Comparison of ENCODE assay signal across 9 mouse cellular contexts in genomic region chr17:36060829-36061228, GRCm38 (mm10). TPM values are rescaled to one million over a fixed set of nuclear protein-coding genes. Genes with fewer than 3 reads are reported as not detected.
DNase-seq lines count a peak whose midpoint lies in the region; ATAC-seq and TF ChIP-seq lines count a peak whose summit lies in the region.
"Had no signal": no experiment of that assay in that cellular context is flagged by ENCODE, and none has a peak within 500 bp of the region (broad histone marks: within the 10 kb centered on the region; RNA-seq: fewer than 3 reads in every experiment).

No protein-coding gene starts in this region.

- WGBS in lung, embryonic 14.5 days: 27% methylated on average over 2 of the region's 2 CpGs

- H3K27me3 ChIP-seq in lung, embryonic 14.5 days (ENCODE audit: insufficient read depth, low read length): no peaks in the 10 kb centered on the region
- H3K27me3 ChIP-seq: limb, embryonic 12.5 days had no signal

- H3K4me2 ChIP-seq in lung, embryonic 14.5 days: no peak overlapping the region
- H3K4me2 ChIP-seq: limb, embryonic 12.5 days had no signal

- no peaks in the 10 kb centered on the region for H3K4me1 ChIP-seq in lung, embryonic 14.5 days (ENCODE audit: insufficient read depth)
- H3K4me1 ChIP-seq: limb, embryonic 12.5 days had no signal

- H3K4me3 ChIP-seq in lung, embryonic 14.5 days (ENCODE audit: low read depth, low read length): no peak overlapping the region
- H3K4me3 ChIP-seq: limb, embryonic 12.5 days had no signal

- H3K9me3 ChIP-seq in lung, embryonic 14.5 days (ENCODE audit: low read depth, low read length): no peaks in the 10 kb centered on the region
- H3K9me3 ChIP-seq: limb, embryonic 12.5 days had no signal

- H3K27ac ChIP-seq in lung, embryonic 14.5 days (ENCODE audit: low read depth): no peak overlapping the region
- H3K27ac ChIP-seq: limb, embryonic 12.5 days had no signal

- H3K9ac ChIP-seq in lung, embryonic 14.5 days: no peak overlapping the region
- H3K9ac ChIP-seq: limb, embryonic 12.5 days had no signal

- ATAC-seq in lung, embryonic 14.5 days (ENCODE audit: insufficient read depth): no peak

- peak; percentile 78 for TF ChIP-seq CTCF in lung, embryonic 14.5 days (IDR thresholded peaks at IDR 0.05; ENCODE audit: low read depth)

- peak; percentile 92 to 93 for DNase-seq in B cell, adult 2 months
- peak; percentile 74 for DNase-seq in MN1 (ENCODE audit: low spot score)
- peak; percentile 65 for DNase-seq in cerebellum, adult 9-10 months
- DNase-seq in gastrocnemius, postnatal 10 days: peak; percentile 91
- peak; percentile 90 to 98 for DNase-seq in kidney, postnatal 36 days
- peak; percentile 92 for DNase-seq in lung, embryonic 14.5 days
- peak; percentile 90 to 93 for DNase-seq in right cerebral cortex, adult 2 months (ENCODE audit: low spot score in 2 of 2)
- DNase-seq in urinary bladder, postnatal 10 days (ENCODE audit: low spot score): peak; percentile 67

- H3K36me3 ChIP-seq in lung, embryonic 14.5 days (ENCODE audit: insufficient read depth): no peaks in the 10 kb centered on the region
- H3K36me3 ChIP-seq: limb, embryonic 12.5 days had no signal

RNA-seq across cellular contexts. Expression of gene Gm11127, which starts 2.7 kb away (rescaled TPM):
- 1 to 10 TPM; 1.6 to 2.0 TPM for total RNA-seq in gastrocnemius, postnatal 10 days (2021)
- polyA plus RNA-seq in lung, embryonic 14.5 days (2014; fragmentation: Nextera tagmentation; extraction: Ambion mirVana): not detected in 2 replicates
- polyA plus RNA-seq: limb, embryonic 12.5 days had no signal

RNA-seq across cellular contexts. Expression of gene Gm6034, which starts 18.1 kb away (rescaled TPM):
- under 1 TPM in 1 of 2 experiments, not detected in 1; 0.16 TPM for total RNA-seq in gastrocnemius, postnatal 10 days (2021)
- not detected in 2 replicates for polyA plus RNA-seq in lung, embryonic 14.5 days (2014; fragmentation: Nextera tagmentation; extraction: Ambion mirVana)
- polyA plus RNA-seq: limb, embryonic 12.5 days had no signal

RNA-seq across cellular contexts. Expression of gene H2-T22, which starts 18.3 kb away (rescaled TPM):
- 1 to 10 TPM; 8.1 to 8.8 TPM for total RNA-seq in gastrocnemius, postnatal 10 days (2021)
- polyA plus RNA-seq in lung, embryonic 14.5 days (2014; fragmentation: Nextera tagmentation; extraction: Ambion mirVana): 16.0 and 16.8 TPM in 2 replicates

RNA-seq across cellular contexts. Expression of gene H2-T23, which starts 28.2 kb away (rescaled TPM):
- total RNA-seq in gastrocnemius, postnatal 10 days (2021): 1 to 10 TPM; 5.2 to 6.7 TPM
- 3.9 and 4.4 TPM in 2 replicates for polyA plus RNA-seq in lung, embryonic 14.5 days (2014; fragmentation: Nextera tagmentation; extraction: Ambion mirVana)

RNA-seq across cellular contexts. Expression of gene H2-T24, which starts 40.5 kb away (rescaled TPM):
- under 1 TPM; 0.45 to 0.84 TPM for total RNA-seq in gastrocnemius, postnatal 10 days (2021)
- 2.4 and 3.3 TPM in 2 replicates for polyA plus RNA-seq in lung, embryonic 14.5 days (2014; fragmentation: Nextera tagmentation; extraction: Ambion mirVana)
